Mouse (Mus musculus) common myeloid progenitor, adult 5-6 weeks (primary cell): Measurements from ENCODE around the gene Rasgrf1. TPM values are rescaled to one million over a fixed set of nuclear protein-coding genes. Genes with fewer than 3 reads are reported as not detected.

Source experiments
- ATAC-seq: replicated peaks from 2 replicates; pipeline ENCODE4 v1.8.0; 2016; ENCODE audit warnings: low read depth, mild to moderate bottlenecking, moderate TSS enrichment, inconsistent platforms; ENCODE audit not compliant: poor library complexity, severe bottlenecking
- total RNA-seq: library from RNA; stranded (forward); fragments of 200-1000, 187-1606 nt; gene quantifications from 2 replicates; pipeline ENCODE4 v1.2.3, GENCODE M21; 2017

Gene Rasgrf1
- total RNA-seq, 1 experiment from 2014 or later: not detected

GRCm38 (mm10) chr9:89964091-89964490 is 54.4 kb downstream of the Rasgrf1 start:
- ATAC-seq: no peak

DNA sequence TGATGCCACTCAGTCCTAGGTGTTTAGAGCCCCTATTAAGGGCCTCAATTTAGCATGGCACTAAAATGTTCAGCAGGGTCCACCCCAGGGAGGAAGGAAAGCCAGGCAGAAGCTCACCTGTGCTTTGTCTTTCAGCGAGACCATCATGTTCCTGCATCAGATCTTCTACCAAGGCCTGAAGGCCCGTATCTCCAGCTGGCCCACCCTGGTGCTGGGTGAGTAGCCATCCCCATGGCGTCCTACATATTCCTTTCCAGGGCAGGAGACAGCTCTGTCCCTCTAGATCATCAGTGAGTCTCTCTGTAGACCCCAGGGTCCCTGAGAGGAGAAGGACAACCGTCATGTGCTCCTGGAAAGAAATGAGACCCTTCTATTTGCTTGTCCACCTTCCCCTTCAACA is 58.0 kb downstream of the Rasgrf1 start:
- no peak for ATAC-seq

DNA sequence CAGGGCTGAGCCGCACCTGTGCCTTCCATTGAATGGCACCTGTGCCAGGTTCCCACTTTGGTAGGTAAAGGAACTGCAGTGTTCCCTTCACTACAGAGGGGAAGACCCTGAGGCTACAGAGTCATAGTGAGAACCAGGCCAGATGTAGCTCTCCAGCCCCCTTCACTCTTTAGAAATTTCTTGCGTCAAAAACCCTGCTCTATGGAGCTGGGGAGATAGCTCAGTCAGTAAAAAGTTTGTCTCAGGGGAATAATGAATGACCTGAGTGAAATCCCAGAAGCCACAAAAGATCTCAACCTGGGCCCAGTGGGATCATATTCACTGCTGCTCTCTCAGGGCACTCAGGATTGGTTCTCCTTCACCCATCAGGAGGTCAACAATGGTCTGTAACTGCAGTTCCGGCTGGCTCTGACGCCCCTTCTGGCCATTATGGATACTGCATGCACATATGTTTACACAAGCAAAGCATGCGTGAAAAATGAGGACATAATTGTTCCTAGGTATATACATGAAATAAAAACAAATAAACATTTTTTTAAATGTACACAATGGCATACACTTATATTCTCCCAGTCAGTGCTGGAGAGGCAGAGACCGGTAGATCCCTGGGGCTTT is 59.2 kb downstream of the Rasgrf1 start:
- no peak for ATAC-seq

GRCm38 (mm10) chr9:89970271-89970670 is 60.6 kb downstream of the Rasgrf1 start:
- ATAC-seq: no peak

DNA sequence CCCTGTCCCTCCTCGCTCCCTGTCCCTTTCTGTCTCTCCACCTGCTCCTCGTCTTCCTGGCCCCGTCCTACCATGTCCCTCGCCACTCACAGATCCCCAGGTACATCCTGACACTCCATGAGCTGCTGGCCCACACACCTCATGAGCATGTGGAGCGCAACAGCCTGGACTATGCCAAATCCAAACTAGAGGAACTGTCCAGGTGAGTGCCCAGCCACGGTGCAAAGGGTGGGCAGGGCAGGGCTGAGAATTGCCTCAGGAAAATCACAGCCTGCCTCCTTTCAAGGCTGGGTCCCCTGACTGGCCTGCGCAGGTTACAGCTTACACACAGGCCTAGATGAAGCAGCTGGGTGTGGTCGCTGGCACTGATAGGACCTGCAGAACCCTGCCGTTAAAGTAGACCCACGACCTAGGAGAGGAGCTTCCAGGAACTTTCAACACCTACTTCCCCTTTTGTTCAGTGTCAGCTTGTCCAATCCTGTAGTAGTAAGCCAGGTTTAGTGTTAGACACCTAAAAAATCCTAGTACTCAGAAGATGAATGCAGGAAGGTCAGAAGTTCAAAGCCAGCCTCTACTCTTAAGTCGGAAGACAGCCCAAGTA is 61.3 kb downstream of the Rasgrf1 start:
- peak; percentile 38 for ATAC-seq

DNA sequence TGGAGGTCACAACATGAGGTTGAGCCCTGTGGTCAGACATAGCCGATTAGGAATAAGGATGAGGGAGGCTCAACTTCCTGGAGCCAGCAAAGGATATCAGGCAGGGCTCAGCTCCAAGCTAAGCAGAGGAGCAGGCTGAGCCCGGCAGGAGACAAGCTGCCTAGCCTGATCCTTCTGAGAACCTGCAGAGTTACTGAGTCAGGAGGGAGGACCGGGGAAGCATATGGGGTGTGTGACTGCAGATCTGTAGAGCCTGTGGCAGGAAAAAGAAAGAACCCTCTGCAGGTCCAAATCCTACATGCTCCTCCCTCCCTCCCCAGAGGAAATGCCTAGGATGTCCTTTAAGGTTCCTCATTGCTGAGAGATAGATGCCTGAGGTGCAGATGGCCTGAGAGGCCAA is 62.6 kb downstream of the Rasgrf1 start:
- no peak for ATAC-seq

DNA sequence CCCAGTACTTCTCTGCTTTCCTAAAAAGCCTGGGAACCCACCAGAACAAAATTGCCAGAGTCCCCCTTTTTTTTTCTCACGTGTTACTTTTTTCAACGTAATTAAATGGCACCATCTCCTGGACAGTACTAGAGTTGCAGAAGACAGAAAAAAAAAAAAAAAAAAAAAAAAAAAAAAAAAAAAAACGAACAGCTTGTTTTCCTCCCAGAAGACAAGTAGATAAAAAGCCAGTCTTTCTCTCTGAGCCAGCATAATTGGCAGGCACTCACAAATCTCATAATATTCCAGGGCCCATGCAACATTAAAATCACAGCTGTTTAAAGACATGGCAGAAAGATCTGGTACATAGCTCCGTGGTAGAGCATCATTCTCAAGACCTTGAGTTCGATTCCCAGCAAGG is 64.1 kb downstream of the Rasgrf1 start:
- peak; percentile 34; the same call in 1 of the 2 replicates for ATAC-seq

GRCm38 (mm10) chr9:89974463-89974931 is 64.8 kb downstream of the Rasgrf1 start:
- ATAC-seq: no peak

DNA sequence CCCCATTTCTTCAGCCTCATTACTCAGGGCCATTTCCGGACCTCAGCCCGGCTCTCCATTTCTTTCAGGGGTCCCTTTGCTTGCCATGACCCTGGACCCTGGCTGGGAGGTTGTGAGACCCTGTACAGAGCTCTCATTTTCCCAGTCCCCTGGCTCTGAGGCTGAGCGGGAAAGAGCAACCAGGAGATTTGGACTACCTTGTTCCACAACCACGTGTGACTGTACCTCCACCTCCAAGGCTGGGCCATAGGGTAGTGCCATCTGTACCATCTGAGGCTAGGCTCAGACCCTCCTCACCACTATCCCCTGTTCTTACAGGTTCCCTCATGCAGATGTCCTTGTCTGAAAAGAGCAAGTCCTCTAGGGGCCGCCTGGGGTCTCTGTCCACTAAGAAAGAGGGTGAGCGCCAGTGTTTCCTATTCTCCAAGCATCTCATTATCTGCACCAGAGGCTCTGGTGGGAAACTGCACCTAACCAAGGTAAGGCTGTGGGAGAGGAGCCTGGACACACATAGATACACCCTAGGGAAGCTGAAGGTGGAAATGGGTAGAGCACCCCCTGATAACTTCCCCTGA is 66.7 kb downstream of the Rasgrf1 start:
- no peak for ATAC-seq

- ATAC-seq: no peak
These were observed 69.5 kb downstream of the Rasgrf1 start for GRCm38 (mm10) chr9:89979248-89979647.

GRCm38 (mm10) chr9:89982256-89982655 is 72.5 kb downstream of the Rasgrf1 start:
- ATAC-seq: no peak

- no peak for ATAC-seq
These were observed 78.3 kb downstream of the Rasgrf1 start for GRCm38 (mm10) chr9:89988053-89988452.

DNA sequence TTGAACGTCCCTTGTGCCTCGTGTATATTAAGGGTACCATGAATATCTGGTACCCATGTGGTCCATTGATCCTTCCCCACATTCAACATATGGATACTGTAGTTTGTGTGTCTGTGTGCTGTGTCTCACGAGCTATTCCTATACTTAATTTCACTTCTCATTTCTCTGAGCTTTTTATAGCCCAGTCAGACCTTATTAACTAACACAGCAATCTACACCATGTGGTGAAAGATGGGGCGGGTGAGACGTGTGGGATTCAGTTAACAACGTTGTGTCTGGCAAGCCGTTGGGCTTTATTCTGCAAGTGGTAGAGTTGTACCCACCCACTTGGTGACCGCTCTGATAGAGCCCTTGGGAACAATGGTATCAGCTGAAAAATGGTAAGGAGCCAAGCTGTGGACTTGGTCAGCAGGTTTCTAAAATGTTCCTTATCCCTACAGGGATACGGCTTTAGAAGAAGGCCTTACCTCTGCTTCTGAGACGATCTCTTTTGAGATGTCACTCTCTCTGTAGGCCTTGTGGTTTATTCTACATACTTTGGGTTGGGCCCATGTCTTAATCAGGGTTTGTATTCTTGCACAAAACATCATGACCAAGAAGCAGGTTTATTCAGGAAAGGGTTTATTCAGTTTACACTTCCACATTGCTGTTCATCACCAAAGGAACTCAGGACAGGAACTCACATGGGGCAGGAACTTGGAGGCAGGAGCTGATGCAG is 79.3 kb downstream of the Rasgrf1 start:
- peak; percentile 58 for ATAC-seq

- no peak for ATAC-seq
These were observed 96.7 kb downstream of the Rasgrf1 start for GRCm38 (mm10) chr9:90006432-90006831.

GRCm38 (mm10) chr9:90007094-90007493 is 97.4 kb downstream of the Rasgrf1 start:
- ATAC-seq: no peak

DNA sequence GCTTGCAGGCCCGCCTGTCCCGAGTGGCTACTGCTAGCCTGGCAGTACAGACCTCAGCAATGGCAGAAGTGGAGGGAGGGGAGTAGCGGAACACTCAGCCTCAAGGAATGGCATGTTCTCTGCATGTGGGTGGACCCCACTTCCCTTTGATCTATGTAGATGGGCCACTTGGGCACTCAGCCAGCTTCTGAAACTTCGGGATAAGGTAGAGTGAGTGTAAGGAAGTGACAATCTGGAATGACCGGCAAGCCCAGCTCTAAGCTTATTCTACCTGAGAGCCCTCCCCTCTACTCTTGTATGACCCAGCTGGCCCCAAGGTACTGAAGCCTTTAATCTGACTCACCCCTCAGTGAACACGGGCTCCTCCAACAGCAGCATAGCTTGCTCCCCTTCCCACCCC is 98.4 kb downstream of the Rasgrf1 start:
- ATAC-seq: no peak

DNA sequence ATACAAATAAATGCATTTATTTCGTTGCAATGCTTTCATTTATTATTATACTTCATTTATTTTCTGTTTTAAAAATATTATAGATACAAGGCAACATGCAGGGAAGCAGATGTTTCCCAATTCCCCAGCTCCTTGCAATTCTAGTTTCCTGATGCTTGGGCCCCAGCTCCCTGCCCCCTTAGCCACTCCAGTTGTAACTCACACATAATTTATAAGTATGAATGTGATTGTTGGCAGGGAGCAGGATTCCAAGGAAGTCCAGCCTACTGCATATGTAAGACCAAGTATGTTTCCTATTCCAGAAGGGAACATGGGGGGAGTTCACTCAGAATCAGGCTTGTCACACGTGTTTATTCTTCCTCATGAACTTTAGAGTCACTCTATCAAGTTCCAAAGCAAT is 102.1 kb downstream of the Rasgrf1 start:
- ATAC-seq: no peak

GRCm38 (mm10) chr9:90014649-90015048 is 104.9 kb downstream of the Rasgrf1 start:
- ATAC-seq: 0 out of 2 replicates have a peak, but pooled peaks have one; percentile 52

- no peak for ATAC-seq
These were observed 106.5 kb downstream of the Rasgrf1 start for GRCm38 (mm10) chr9:90016204-90016603.

- ATAC-seq: no peak
These were observed 111.2 kb downstream of the Rasgrf1 start for GRCm38 (mm10) chr9:90020866-90021265.

DNA sequence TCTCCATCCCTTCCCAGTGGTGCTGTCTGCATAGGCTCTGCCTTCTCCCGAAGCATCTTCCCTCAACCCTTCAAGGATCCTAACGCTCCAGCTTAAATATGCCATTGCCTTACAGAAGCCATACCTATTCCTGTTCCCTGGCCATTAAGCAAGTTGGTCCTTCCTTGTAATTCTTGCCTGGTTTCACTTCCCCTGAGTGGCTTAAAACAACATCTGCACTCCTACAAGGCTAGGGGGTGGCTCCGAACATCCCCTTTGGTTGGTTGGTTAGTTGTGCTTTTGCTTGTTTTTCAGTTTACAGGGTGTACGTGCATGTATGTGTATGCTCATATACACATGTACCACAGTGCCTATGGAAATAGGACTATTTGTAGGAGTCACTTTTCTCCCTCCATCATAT is 111.7 kb downstream of the Rasgrf1 start:
- ATAC-seq: peak; percentile 81
